Mouse (Mus musculus) WW6 (cell line): ENCODE measurements around the gene Fxyd2.

Experiments
- DNase-seq: peaks from one replicate; pipeline ENCODE4 v3.0.0-alpha.2; 2013; ENCODE audit warnings: low read depth, low spot score

The Fxyd2 gene

DNA sequence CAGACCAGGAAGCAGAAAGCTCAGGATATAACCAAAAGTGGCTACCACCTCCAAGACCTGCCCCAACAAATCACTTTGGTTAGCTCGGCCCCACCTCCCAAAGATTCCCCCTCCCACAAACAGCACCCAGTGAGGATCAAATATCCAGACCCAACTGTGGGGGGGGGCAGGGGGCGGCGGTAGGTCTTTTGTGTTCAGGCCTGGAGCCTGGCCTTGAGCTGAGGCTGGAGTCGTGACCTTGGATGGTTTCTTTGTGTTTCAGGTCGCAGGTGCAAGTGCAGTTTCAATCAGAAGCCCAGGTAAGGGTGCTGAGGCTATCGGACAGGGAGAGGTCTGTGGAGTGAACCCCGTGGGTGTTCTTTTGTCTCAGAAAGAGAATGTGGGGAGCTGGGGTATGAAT is 8.2 kb upstream of the Fxyd2 start:
- no peak for DNase-seq

- no peak for DNase-seq
These were observed 4.3 kb upstream of the Fxyd2 start for GRCm38 (mm10) chr9:45395218-45395617.

GRCm38 (mm10) chr9:45395796-45396195 is 3.7 kb upstream of the Fxyd2 start:
- DNase-seq: no peak

DNA sequence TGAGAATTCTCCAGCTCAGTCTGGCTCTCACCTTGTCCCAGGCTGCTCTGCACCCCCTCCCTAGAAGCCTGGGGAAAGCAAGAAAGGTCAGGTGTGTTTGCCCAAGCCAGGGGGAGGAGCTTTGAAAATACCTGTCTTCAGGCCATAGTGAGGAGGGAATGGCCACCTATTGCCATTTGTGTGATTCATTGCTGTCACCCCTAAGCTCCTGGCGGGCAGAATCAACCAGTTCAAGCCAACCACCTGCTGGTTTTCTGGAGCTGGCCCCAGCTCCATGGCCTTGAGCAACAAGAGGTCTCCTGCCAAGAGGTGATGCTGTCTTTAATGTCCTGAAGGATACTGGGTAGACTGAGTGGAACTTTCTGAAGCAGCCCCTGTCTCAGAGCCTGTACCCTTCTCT is 1.1 kb upstream of the Fxyd2 start:
- DNase-seq: no peak

DNA sequence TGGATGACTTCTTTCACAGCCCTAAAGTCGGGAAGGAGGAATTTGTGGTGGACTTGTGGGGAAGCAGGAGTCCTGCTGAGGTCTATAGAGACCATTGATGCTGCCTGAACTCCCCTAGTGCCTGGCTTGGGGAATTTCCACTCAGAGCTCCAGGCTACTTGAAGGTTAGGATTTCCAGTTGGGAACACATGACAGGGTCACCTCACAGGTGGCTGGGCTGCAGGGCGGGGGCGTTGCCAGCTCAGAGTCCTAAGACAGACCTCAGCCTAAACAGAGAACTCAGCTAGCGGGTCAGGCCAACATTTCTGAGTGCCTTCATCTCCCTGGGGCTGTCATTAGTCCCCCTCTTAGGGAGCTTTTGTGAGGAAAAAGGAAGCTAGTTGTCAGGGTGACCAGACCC is 2.4 kb downstream of the Fxyd2 start:
- no peak for DNase-seq

DNA sequence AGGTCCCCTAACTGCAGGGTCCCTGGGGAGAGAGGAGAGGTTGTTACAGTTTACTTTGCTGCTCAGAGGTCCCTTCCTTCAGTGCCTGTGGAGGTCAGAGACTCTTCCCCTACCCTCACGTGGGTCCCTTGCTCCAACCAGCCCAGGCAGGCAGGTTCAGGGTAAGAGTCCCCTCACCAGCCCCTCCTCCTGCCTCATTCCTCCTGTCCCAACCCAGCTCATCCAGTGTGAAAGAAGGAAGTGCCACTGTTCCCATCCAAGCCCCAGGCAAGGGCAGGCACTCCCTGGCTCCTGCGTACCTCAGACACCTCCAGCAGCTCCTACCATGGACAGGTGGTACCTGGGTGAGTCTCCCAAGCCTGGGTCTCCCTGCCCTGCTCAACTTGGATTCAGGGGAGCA is 3.5 kb downstream of the Fxyd2 start:
- no peak for DNase-seq

DNA sequence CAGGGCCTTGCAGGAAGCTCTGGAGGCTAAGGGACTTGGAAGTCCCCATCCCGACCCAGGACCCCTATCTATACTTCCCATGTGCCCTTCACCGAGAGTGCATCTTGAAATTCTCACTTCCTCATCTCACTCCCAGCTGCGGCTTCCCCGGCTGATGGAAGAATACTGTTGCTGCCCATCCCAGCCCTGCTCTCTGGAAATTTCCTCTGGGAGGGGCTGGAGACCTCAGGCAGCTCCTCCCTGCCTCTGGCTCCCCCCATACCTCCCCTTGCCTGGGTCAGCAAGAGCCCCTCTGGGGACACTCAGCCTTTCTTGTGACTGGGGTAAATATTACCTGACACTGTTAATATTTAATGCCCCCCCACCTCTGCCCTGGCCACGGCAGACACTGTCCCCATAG is 6.2 kb downstream of the Fxyd2 start:
- no peak for DNase-seq

GRCm38 (mm10) chr9:45406808-45407207 is 7.3 kb downstream of the Fxyd2 start:
- DNase-seq: no peak

- no peak for DNase-seq
These were observed 8.5 kb downstream of the Fxyd2 start for GRCm38 (mm10) chr9:45407706-45408675.

DNA sequence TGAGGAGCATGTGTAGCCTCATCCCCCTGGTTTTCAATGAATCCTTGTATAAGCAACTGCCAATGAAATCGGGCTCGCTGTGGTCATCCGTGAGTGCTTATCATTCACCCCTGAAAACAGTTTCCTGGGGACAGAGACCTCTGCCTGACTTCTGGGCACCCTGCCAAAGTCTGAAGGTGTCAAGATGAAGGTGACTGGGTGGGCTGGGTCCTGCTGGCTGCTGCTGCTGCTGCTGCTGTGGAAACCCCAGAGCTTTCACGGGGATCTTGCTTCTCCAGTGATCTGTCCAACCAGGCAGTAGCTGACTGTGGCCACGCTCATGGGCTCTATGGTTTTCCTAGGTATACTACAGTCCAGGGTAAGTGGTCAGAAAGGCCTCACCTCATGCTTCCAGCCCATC is 10.7 kb downstream of the Fxyd2 start:
- DNase-seq: no peak

- no peak for DNase-seq
These were observed 11.1 kb downstream of the Fxyd2 start for GRCm38 (mm10) chr9:45410614-45411013.

DNA sequence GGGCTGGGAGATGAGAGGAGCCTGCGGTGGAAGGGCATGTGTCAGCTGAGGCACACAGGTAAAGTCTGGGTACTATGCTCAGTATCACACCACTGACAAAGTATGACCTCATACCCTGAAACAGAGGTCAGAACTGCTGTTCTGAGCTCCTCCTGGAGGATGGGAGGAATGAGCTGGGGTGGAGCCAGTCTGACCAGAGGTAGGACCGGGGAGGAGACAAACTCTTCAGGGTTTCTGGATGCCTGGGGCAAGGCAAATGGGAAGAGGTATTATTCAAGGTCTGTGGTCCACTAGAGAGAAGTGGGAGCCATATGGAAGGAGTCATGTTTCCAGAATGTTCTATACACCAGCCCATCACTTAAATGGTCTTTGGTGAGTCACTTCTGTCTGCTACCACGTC is 11.6 kb downstream of the Fxyd2 start:
- no peak for DNase-seq

DNA sequence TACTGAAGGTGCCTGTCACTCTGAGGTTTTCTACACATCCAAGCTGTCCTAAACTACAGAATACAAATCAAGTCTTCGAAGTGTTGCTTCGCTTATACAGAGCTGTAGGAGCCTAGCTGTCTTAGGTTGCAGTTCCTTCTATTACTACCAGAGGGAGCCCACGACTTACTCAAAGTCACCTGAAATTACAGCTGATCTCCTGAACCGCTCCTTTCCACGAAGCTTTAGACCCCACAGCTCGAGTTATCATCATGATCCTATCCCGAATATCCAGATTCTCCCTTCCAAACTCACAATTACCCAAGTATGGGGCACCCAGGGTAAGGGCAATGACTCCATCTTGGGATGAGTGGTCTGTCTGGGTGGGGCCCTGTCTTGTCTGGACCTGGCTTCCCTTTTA is 12.3 kb downstream of the Fxyd2 start:
- no peak for DNase-seq

DNA sequence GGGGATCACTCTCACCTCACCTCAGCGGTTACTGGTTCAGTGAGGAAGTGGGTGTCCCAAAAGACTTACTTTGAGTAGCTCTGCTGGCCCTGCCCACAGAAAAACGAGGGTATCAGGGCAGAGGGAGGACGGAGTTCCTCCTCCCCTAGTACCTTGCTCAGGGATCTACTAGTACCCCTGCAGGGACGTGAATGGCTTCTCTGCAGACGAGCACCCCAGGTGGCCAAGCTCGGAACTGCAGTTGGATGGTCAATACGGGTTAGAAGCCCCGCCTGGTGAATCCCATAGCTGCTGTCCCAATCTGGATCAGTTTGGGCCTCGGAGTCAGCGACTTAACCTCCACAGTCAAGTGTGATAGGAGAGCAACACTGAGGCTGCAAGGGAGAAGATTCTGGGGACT is 12.8 kb downstream of the Fxyd2 start:
- peak; percentile 80 for DNase-seq

GRCm38 (mm10) chr9:45412700-45413477 is 13.4 kb downstream of the Fxyd2 start:
- DNase-seq: no peak

DNA sequence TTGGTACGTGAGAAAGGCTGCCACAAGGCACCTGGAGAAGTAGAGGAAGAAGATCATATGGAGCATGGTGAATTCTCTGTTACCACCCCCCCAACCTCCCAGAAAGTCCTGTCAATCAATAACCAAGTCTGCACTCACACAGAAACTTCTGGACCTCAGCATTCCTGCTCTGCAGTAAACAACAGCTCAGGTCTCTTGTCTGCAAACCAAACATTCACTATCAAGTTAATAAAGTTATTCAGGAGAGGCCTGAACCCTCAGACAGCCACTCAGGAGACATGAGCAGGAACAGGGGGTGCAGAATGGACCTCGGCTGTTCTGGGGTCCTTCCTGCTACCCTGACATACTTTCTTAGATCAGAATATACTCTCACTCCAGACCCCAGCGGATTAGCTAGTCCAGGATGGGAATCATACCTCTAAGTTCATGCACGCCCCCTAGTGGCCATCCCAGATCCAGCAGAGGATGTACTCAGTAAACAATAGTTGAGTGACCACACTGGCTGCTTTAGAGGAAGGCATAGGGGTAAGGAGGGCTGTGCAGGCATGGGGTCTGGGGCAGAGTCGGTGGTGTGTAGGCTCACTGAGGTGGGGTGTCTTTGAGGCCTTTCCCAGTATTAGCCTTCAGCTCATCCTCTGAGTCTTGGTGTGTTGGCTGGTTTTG is 14.1 kb downstream of the Fxyd2 start:
- DNase-seq: no peak

GRCm38 (mm10) chr9:45415912-45416311 is 16.4 kb downstream of the Fxyd2 start:
- DNase-seq: no peak

DNA sequence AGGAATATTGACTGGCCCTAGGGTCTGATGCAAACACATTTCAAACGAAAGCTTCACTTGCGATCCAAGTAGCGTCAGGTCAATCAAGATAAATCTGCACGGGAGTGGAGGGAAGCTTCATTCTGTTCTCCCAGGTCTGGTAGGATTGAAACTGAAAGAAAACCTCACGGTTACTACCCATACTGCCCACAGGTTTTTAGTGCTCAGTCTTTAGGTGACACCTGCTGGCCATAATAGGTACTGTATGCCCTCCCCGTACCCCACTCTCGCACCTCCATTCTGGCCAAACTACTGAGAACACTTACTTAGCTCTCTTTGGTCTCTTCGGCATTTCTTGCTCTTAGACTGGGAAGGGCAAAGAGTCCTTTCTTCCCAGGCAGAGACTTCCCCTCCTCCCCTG is 17.8 kb downstream of the Fxyd2 start:
- no peak for DNase-seq

GRCm38 (mm10) chr9:45418252-45418651 is 18.8 kb downstream of the Fxyd2 start:
- DNase-seq: no peak

DNA sequence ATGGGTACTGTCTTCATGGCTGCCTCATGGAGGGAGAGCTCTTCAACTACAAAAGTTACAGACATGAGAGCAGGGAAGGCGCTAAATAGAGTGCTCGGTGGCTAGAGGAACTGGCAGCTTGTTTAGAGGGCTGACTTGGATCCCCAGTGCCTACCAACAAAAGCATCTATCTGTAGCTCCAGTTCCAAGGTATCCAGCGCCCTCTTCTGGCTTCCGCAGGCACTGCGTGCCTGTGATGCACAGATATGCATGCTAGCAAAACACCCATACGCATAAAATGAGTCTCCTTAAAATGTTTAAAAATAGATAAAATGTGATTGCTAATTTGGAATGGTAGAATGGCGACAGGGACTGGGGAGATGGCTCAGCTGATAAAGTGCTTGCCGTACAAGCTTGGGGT is 21.7 kb downstream of the Fxyd2 start:
- no peak for DNase-seq

DNA sequence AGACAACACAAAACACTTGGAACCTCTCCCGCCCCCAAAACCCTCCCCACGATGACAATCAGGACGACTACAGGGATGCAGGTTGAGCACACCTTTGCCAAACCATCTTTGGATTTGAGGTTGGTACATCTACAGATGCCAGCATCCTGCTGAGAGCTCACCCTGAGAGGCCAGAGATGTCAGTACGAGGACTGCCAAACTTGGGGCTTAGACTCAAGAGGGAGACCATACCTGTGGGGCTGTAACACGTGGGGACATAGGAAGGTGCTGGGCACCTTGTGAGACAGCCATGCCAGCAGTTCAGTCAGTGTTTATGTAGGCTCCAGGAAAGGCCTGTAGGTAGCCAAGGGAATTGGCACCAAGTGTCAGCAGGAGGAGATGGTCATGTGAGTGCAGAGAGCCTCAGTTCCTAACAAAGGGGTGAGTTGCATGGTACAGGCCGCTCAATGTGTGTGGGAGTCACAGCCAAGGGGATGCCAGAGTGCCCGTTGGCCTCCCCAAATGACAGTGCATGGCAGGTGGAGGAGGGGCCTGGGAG is 23.4 kb downstream of the Fxyd2 start:
- DNase-seq: no peak

DNA sequence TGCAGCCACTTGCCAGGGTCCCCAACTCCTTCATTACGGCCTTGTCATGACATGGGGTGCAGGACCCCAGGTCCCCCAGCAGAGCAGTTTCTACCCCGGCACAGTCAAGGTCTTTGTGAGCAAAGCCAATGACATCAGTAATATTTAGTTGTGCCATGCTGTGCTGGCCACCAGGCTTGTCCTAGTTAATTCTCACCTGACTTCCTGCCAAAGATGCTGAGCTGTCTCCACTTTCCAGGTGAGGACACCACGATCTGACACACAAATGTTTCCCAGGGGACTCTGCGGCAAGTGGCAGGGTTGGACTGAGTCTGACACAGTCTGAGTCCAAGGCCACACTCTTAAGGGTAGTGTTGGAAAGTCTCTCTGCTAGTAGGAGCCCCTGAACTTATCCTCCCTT is 27.0 kb downstream of the Fxyd2 start, which contains the start of gene Dscaml1:
TSS of gene Dscaml1 (plus strand) at position 173 of the 400 bp plus-strand sequence.
- no peak for DNase-seq
